Mouse (Mus musculus) adrenal gland, postnatal 36 days (tissue): ENCODE data around the gene Astn2. TPM values are rescaled to one million over a fixed set of nuclear protein-coding genes. Genes with fewer than 3 reads are reported as not detected.

Experiments
- DNase-seq, 2 experiments: peaks; one replicate each; pipeline ENCODE4 v3.0.0; 2021; ENCODE audit warnings: mixed read lengths in 1 of 2
- total RNA-seq, 2 experiments: library from RNA; stranded (reverse); gene quantifications; 2 replicates each; pipeline ENCODE4 v1.2.3; 2021

The Astn2 gene
- total RNA-seq, 2 experiments from 2014 or later = 1.6 to 1.7 TPM

GRCm38 (mm10) chr4:65969318-65969717 is 435.1 kb downstream of the Astn2 start:
- no peak for DNase-seq

- no peak for DNase-seq
Measured at GRCm38 (mm10) chr4:65964604-65965003, 439.8 kb downstream of the Astn2 start.

- no peak for DNase-seq
Measured at GRCm38 (mm10) chr4:65959188-65959759, 445.1 kb downstream of the Astn2 start.

- DNase-seq = no peak
Measured at GRCm38 (mm10) chr4:65958369-65959187, 445.8 kb downstream of the Astn2 start.

- no peak for DNase-seq
Measured at GRCm38 (mm10) chr4:65951918-65952317, 452.5 kb downstream of the Astn2 start.

- no peak for DNase-seq
Measured at GRCm38 (mm10) chr4:65947141-65947649, 457.2 kb downstream of the Astn2 start.

- DNase-seq = no peak
Measured at GRCm38 (mm10) chr4:65946021-65946420, 458.4 kb downstream of the Astn2 start.

GRCm38 (mm10) chr4:65930901-65931300 is 473.5 kb downstream of the Astn2 start:
- no peak for DNase-seq

- no peak for DNase-seq
Measured at GRCm38 (mm10) chr4:65920294-65920693, 484.1 kb downstream of the Astn2 start.

GRCm38 (mm10) chr4:65916027-65917008 is 488.1 kb downstream of the Astn2 start:
- no peak for DNase-seq

- DNase-seq = no peak
Measured at GRCm38 (mm10) chr4:65912247-65912942, 492.0 kb downstream of the Astn2 start.

- no peak for DNase-seq
Measured at GRCm38 (mm10) chr4:65907660-65908059, 496.8 kb downstream of the Astn2 start.

- DNase-seq = no peak
Measured at GRCm38 (mm10) chr4:65904963-65905362, 499.4 kb downstream of the Astn2 start.

GRCm38 (mm10) chr4:65896092-65897027 is 508.1 kb downstream of the Astn2 start:
- no peak for DNase-seq

- no peak for DNase-seq
Measured at GRCm38 (mm10) chr4:65888332-65888993, 515.9 kb downstream of the Astn2 start.

GRCm38 (mm10) chr4:65886862-65887261 is 517.5 kb downstream of the Astn2 start:
- no peak for DNase-seq

- no peak for DNase-seq
Measured at GRCm38 (mm10) chr4:65885921-65886320, 518.5 kb downstream of the Astn2 start.

GRCm38 (mm10) chr4:65874236-65874781 is 530.1 kb downstream of the Astn2 start:
- DNase-seq = no peak

GRCm38 (mm10) chr4:65864551-65864950 is 539.9 kb downstream of the Astn2 start:
- DNase-seq = no peak

- DNase-seq = no peak
Measured at GRCm38 (mm10) chr4:65843191-65843590, 561.2 kb downstream of the Astn2 start.
